Mouse (Mus musculus) CD8-positive naive resting alpha-beta T cell, adult 2 months (primary cell): ENCODE measurements around the gene Zfp579.

Experiments
- DNase-seq, 2 experiments: peaks; one replicate each; pipeline ENCODE4 v3.0.0; 2022; ENCODE audit warnings: low read depth in 2 of 2, low spot score in 2 of 2

Zfp579 gene

GRCm38 (mm10) chr7:4963527-4963926, 32.4 kb downstream of the Zfp579 start:
- no peak for DNase-seq

GRCm38 (mm10) chr7:4957361-4957760, 38.6 kb downstream of the Zfp579 start:
- no peak for DNase-seq

- DNase-seq: no peak
These were observed 42.0 kb downstream of the Zfp579 start for GRCm38 (mm10) chr7:4953815-4954445.

- DNase-seq: no peak
These were observed 45.2 kb downstream of the Zfp579 start for GRCm38 (mm10) chr7:4950561-4951342.

- DNase-seq: peak; percentile 33 to 49
These were observed 47.6 kb downstream of the Zfp579 start for GRCm38 (mm10) chr7:4948386-4948785.

- no peak for DNase-seq
These were observed 48.1 kb downstream of the Zfp579 start for GRCm38 (mm10) chr7:4947855-4948254.

GRCm38 (mm10) chr7:4943223-4943815, 52.6 kb downstream of the Zfp579 start:
- peak; percentile 92 to 94 for DNase-seq

- DNase-seq: no peak
These were observed 53.3 kb downstream of the Zfp579 start for GRCm38 (mm10) chr7:4942673-4943072.

- peak; percentile 87 to 91 for DNase-seq
These were observed 55.9 kb downstream of the Zfp579 start for GRCm38 (mm10) chr7:4940068-4940479.

GRCm38 (mm10) chr7:4938456-4938855, 57.5 kb downstream of the Zfp579 start:
- peak; percentile 76 to 81 for DNase-seq

GRCm38 (mm10) chr7:4937392-4937791, 58.6 kb downstream of the Zfp579 start:
- DNase-seq: no peak

GRCm38 (mm10) chr7:4936832-4937231, 59.1 kb downstream of the Zfp579 start:
- DNase-seq: no peak

- DNase-seq: no peak
These were observed 61.6 kb downstream of the Zfp579 start for GRCm38 (mm10) chr7:4934160-4934914.
